Mouse (Mus musculus) hematopoietic multipotent progenitor cell, adult 10-12 weeks (in vitro differentiated cells): ENCODE data around the gene Ccn5. TPM values are rescaled to one million over a fixed set of nuclear protein-coding genes. Genes with fewer than 3 reads are reported as not detected.

Experiments used
- polyA plus RNA-seq: library from polyadenylated mRNA; stranded (reverse); fragments of >175 nt; gene quantifications from 2 replicates; pipeline ENCODE4 v1.2.3, GENCODE M21; 2012; ENCODE audit warnings: low replicate concordance

Gene Ccn5
- 2.1 and 5.6 TPM in 2 replicates for polyA plus RNA-seq

DNA sequence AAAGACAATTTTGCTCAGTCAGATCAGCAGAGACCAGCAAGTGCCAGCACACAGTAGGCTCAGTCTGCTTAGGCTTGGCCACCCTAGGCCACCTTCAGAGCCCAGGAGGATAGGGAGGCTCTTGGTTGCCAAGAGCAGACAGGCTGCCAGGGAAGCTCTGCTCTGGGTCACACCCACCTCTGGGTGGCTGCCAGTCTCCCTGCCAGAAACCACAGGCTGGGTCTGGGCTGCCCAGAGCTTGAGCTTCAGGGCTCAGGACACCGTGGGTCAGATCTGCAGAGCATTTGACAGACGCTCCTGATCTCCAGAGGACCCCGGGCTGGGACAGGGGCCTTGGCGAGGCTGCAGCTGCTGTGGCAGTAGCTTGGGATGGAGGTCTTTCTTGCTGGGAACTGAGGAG, at the start of gene Ccn5:
TSS of gene Ccn5 (plus strand) at position 255 of the 400 bp plus-strand sequence.

DNA sequence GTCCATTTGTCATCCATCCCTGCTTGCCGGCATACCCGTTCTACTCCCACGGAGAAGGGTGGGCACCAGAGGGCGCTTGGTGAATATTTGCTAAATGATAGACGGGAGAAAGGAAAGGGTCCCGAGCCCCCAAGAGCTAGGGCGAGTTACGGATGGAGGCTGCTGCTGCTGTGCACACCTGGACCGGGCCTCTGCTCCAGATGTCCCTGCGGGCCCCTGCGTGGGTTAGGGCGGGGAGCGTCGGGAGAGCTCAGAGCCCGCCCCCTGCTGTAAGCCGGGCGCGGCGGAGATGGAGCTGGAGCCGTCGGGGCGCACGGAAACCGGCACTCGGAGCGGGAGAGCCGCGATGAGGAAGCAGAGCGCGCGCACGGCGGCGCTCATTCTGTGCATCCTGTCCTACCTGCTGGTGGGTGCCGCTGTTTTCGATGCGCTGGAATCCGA, 32.8 kb downstream of the Ccn5 start, which contains the start of gene Kcnk15:
TSS of gene Kcnk15 (plus strand) at position 191 of the 441 bp plus-strand sequence.

Other genes with a start within 250 kb of the Ccn5 start
- gene Ttpal, start 218.5 kb upstream of the Ccn5 start, polyA plus RNA-seq: 55.9 and 120 TPM in 2 replicates
- 147 and 245 TPM in 2 replicates for gene Serinc3, start 175.7 kb upstream of the Ccn5 start, polyA plus RNA-seq
- gene Pkig, start 162.5 kb upstream of the Ccn5 start, polyA plus RNA-seq: 531 and 907 TPM in 2 replicates
- gene Ada, start 70.6 kb upstream of the Ccn5 start, polyA plus RNA-seq: 17.0 and 28.5 TPM in 2 replicates
- not detected in 2 replicates for gene Kcnk15, start 32.8 kb downstream of the Ccn5 start, polyA plus RNA-seq
- gene Rims4, start 97.8 kb downstream of the Ccn5 start, polyA plus RNA-seq: 0.03 TPM in 1 of 2 replicates, not detected in the other
- 35.4 and 51.0 TPM in 2 replicates for gene Ywhab, start 174.1 kb downstream of the Ccn5 start, polyA plus RNA-seq
- 0.17 and 0.45 TPM in 2 replicates for gene Pabpc1l, start 204.6 kb downstream of the Ccn5 start, polyA plus RNA-seq
- 34.3 and 115 TPM in 2 replicates for gene Stk4, start 249.5 kb downstream of the Ccn5 start, polyA plus RNA-seq